Mouse (Mus musculus) heart, postnatal 0 days (tissue): ENCODE data around the gene Farsb. TPM values are rescaled to one million over a fixed set of nuclear protein-coding genes. Genes with fewer than 3 reads are reported as not detected.

Experiments
- ATAC-seq: fragments of 200-750 bp; cut with Nextera tagmentation; 2 replicates; pipeline ENCODE4 v1.8.0; 2017; ENCODE audit warnings: low read depth, moderate number of reproducible peaks, moderate library complexity; ENCODE audit not compliant: insufficient read depth
- DNase-seq: peaks from one replicate; pipeline ENCODE4 v3.0.0-alpha.2; 2016; ENCODE audit warnings: low spot score
- H3K27ac ChIP-seq: fragments of 300-500 bp; sonication (generic); 2 replicates; pipeline ENCODE4 v1.5.1; 2014; ENCODE audit warnings: low read depth, mild to moderate bottlenecking
- H3K27me3 ChIP-seq: fragments of 300-500 bp; sonication (generic); 2 replicates; pipeline ENCODE4 v1.6.1; 2014; ENCODE audit warnings: low read length, mixed read lengths; ENCODE audit not compliant: control insufficient read depth, insufficient read depth
- H3K36me3 ChIP-seq: fragments of 300-500 bp; sonication (generic); replicated peaks from 2 replicates; pipeline ENCODE4 v1.6.1; 2014; ENCODE audit warnings: low read length, mixed read lengths; ENCODE audit not compliant: control insufficient read depth, insufficient read depth
- H3K4me1 ChIP-seq: fragments of 300-500 bp; sonication (generic); 2 replicates; pipeline ENCODE4 v1.6.1; 2014; ENCODE audit warnings: antibody characterized with exemption; ENCODE audit not compliant: control insufficient read depth, insufficient read depth
- H3K4me2 ChIP-seq: fragments of 300-500 bp; sonication (generic); 2 replicates; pipeline ENCODE4 v1.6.1; 2014; ENCODE audit warnings: low read depth, mild to moderate bottlenecking, low read length, moderate library complexity
- H3K4me3 ChIP-seq: fragments of 300-500 bp; sonication (generic); 2 replicates; pipeline ENCODE4 v1.5.1; 2014; ENCODE audit warnings: low read depth, low read length
- H3K9ac ChIP-seq: fragments of 300-500 bp; sonication (generic); replicated peaks from 2 replicates; pipeline ENCODE4 v1.6.1; 2014; ENCODE audit warnings: low read depth, low read length, mixed read lengths
- H3K9me3 ChIP-seq: fragments of 300-500 bp; sonication (generic); replicated peaks from 2 replicates; pipeline ENCODE4 v1.6.1; 2016; ENCODE audit warnings: low read length; ENCODE audit not compliant: control insufficient read depth
- CTCF ChIP-seq: IDR thresholded peaks from 2 replicates; pipeline ENCODE4 v1.5.1; 2016; ENCODE audit warnings: antibody characterized with exemption, control low read depth, low read depth
- EP300 ChIP-seq: IDR thresholded peaks from 2 replicates; pipeline ENCODE4 v1.6.1; 2016; ENCODE audit warnings: antibody characterized with exemption, low read depth
- WGBS: fragments of 180-500 bp; shearing (Covaris S2); extraction: QIAGEN DNeasy Blood & Tissue Kit; methylation state at CpG from one replicate; pipeline ENCODE4 v1.1.7; 2014; 5-methylcytosine and 5-hydroxymethylcytosine counted together
- polyA plus RNA-seq: library from polyadenylated mRNA; unstranded; fragments of >200 nt; fragmentation: Nextera tagmentation; extraction: Ambion mirVana; gene quantifications from 2 replicates; pipeline ENCODE4 v1.2.1, GENCODE M21; 2015
- total RNA-seq: library from RNA; depleted of rRNA; stranded (reverse); fragments of >200 nt; gene quantifications from 2 replicates; pipeline ENCODE4 v1.2.3, GENCODE M21; 2014; ENCODE audit warnings: low replicate concordance

Gene Farsb
- total and polyA plus RNA-seq, 2 experiments from 2014 or later, result 55.8 to 75.1 TPM

DNA sequence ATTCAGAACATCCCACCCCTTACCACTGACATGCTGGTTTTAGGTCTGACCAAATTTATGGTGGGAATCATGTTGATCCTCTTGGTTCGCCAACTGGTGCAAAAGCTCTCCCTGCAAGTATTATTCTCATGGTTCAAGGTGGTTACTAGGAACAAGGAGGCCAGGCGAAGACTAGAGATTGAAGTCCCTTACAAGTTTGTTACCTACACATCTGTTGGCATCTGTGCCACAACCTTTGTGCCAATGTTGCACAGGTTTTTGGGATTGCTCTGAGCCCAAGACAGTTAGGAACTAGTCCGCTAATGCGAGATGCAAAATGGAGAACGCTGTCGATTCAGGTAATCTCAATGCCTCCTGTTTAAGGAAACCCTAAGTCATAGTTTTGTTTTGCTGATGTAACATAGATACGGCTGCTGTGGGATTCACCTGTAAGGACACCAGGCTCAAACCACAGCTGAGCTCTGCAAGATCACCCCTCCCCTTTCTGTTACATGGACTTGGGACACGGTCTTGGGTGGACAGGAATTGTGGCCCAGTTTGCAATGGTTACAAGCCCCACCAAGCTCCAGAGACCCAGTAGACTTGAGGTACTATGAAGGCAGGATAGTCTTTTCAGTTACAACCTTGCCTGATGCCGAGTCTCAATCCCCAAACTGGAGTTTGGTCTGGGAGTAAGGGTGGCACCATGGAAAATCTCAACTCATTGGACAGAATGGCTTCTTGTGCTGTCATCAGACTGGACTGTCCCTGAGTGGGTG is 71.4 kb downstream of the Farsb start:
- TF ChIP-seq EP300 (no peak), CTCF (no peak)
- 94% methylated on average over 9 of the region's 9 CpGs for WGBS
- peaks cover 5% of the 10 kb centered on the region; the same call in 1 of the 2 replicates for H3K36me3 ChIP-seq

DNA sequence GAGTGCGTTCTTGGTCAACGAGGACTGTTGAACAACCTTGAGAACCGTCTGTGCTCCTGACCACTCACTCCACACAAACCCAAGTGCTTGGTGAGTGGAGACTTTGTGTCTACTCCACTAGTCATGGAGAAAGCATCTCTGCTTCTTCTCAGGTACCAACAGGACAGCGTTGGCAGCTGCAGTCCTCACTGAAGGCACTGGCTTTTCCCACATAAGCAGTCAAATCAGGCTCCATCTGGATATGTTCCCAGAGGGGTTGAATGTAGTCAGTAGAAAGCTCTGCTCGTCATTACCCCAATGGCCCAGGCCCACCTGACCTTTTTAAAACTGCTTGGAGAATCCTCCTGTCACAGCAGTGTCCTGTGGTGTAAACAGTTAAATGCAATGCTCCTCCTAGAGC is 74.3 kb downstream of the Farsb start:
- 90% methylated on average over 5 of the region's 5 CpGs for WGBS
- TF ChIP-seq CTCF, result no peak
- TF ChIP-seq EP300, result no peak

More for the DNA sequence above, 71.4 kb downstream of the Farsb start:
- Histone ChIP-seq H3K4me3 (no peak overlapping the region), H3K4me1 (no peaks in the 10 kb centered on the region), H3K27ac (no peak overlapping the region), H3K4me2 (no peak overlapping the region), H3K9me3 (no peaks in the 10 kb centered on the region), H3K9ac (no peak overlapping the region), H3K27me3 (no peaks in the 10 kb centered on the region)
- DNase-seq (no peak), ATAC-seq (no peak)

DNA sequence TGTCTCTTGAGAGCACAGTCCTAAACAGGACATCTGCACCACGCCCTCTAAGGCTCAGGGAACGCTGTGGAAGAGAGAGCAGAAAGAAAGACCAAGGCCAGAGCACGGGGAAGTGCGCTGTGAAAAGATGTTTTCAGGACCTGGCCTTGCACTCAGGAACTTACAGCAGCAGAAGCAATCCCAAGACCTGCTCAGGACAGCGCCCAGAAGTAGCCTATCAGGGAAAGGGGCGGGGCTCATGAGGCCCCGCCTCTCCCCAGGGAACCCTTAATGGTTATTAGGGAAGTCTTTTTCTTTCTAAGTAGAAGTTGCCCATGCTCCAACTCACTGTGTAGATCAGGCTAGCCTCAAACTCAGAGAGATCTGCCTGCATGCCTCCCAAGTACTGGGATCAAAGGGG is 76.0 kb downstream of the Farsb start:
- H3K36me3 ChIP-seq, result peaks cover 1% of the 10 kb centered on the region; the same call in 1 of the 2 replicates
- H3K4me1 ChIP-seq, result no peaks in the 10 kb centered on the region
- H3K4me2 ChIP-seq, result no peak overlapping the region
- TF ChIP-seq EP300 (no peak), CTCF (no peak)
- ATAC-seq (peak; percentile 20; the same call in 1 of the 2 replicates), DNase-seq (no peak)
- H3K27me3 ChIP-seq, result no peaks in the 10 kb centered on the region
- WGBS, result 21% methylated on average over 7 of the region's 7 CpGs
- no peak overlapping the region for H3K4me3 ChIP-seq
- no peak overlapping the region for H3K27ac ChIP-seq
- H3K9me3 ChIP-seq, result no peaks in the 10 kb centered on the region
- H3K9ac ChIP-seq, result no peak overlapping the region

More for the DNA sequence above, 74.3 kb downstream of the Farsb start:
- peaks cover 5% of the 10 kb centered on the region; the same call in 1 of the 2 replicates for H3K36me3 ChIP-seq
- no peak overlapping the region for H3K4me3 ChIP-seq
- no peak overlapping the region for H3K4me2 ChIP-seq
- H3K27ac ChIP-seq, result no peak overlapping the region
- no peaks in the 10 kb centered on the region for H3K27me3 ChIP-seq
- no peaks in the 10 kb centered on the region for H3K4me1 ChIP-seq
- no peaks in the 10 kb centered on the region for H3K9me3 ChIP-seq
- no peak overlapping the region for H3K9ac ChIP-seq
- no peak for ATAC-seq
- no peak for DNase-seq

DNA sequence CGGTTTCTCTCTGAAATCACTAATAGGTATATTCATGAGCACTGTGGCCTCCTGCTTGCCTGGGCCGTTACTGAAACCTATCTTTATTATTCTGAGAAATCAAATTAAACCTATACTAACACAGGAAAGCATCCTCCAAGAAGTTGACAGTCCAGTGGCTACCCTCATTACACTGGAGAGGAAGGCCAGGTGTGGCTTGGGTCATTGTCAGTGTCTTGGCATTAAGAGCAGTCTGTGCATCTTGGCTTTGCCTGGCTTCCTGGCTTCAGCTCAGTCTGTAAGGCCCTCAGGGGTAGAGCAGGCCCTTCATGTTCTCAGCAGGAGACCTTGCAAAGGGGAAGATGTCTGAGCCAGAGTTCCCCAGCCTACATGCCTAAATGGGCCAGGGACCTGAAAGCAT is 79.3 kb downstream of the Farsb start:
- Histone ChIP-seq H3K4me3 (no peak overlapping the region), H3K9me3 (no peaks in the 10 kb centered on the region), H3K9ac (no peak overlapping the region), H3K4me1 (no peaks in the 10 kb centered on the region), H3K4me2 (no peak overlapping the region), H3K27me3 (no peaks in the 10 kb centered on the region), H3K27ac (no peak overlapping the region), H3K36me3 (no peaks in the 10 kb centered on the region)
- ATAC-seq (no peak), DNase-seq (no peak)
- 89% methylated on average over 2 of the region's 2 CpGs for WGBS
- TF ChIP-seq CTCF (no peak), EP300 (no peak)

DNA sequence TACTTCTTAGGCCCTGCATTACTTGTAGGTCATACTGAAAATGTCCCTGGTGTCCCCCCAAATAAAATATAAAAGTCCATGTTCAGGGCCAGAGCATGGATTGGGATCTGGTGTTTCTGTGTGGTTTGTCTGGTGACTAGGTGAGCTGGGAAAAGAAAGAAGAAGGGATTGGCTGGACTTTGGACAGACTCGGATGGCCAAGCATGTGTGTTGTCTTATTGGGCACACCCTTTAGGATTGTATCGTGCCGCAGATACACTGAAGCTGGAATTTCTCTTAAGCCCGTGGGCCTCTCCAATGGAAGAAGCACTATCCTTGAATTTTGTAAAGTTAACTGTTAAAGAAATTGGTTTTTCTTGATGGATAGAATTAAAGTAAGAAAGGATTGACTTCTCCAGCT is 87.3 kb downstream of the Farsb start:
- H3K4me3 ChIP-seq, result no peak overlapping the region
- no peaks in the 10 kb centered on the region for H3K27me3 ChIP-seq
- H3K36me3 ChIP-seq, result no peaks in the 10 kb centered on the region
- TF ChIP-seq CTCF (no peak), EP300 (no peak)
- DNase-seq, result no peak
- ATAC-seq, result no peak
- peaks cover 1% of the 10 kb centered on the region; the same call in 1 of the 2 replicates for H3K4me1 ChIP-seq
- no peaks in the 10 kb centered on the region for H3K9me3 ChIP-seq
- WGBS, result 90% methylated on average over 4 of the region's 4 CpGs
- H3K27ac ChIP-seq, result no peak overlapping the region
- H3K4me2 ChIP-seq, result no peak overlapping the region
- no peak overlapping the region for H3K9ac ChIP-seq
